Mouse (Mus musculus) ES-CJ7 (cell line): ENCODE data around the gene Gm31571.
"Not testable (repeated sequence)": the region's sequence is repeated elsewhere in the genome, so short reads cannot be mapped to it uniquely, and the experiment has no call there.

Source experiments
- DNase-seq: peaks from one replicate; pipeline ENCODE4 v3.0.0; 2011; ENCODE audit warnings: low read depth, low spot score

Gm31571 gene

GRCm38 (mm10) chrY:22051253-22051652 is at the start of gene Gm31571:
Gm31571 (minus strand) TSS chrY:22051353.
- not testable (repeated sequence) for DNase-seq
